Mouse (Mus musculus): ENCODE results near the gene Pitpna. TPM values are rescaled to one million over a fixed set of nuclear protein-coding genes. Genes with fewer than 3 reads are reported as not detected.

The Pitpna gene
- total RNA-seq, 4 experiments from 2014 or later, result 300 to 319 (median 307) TPM

DNA sequence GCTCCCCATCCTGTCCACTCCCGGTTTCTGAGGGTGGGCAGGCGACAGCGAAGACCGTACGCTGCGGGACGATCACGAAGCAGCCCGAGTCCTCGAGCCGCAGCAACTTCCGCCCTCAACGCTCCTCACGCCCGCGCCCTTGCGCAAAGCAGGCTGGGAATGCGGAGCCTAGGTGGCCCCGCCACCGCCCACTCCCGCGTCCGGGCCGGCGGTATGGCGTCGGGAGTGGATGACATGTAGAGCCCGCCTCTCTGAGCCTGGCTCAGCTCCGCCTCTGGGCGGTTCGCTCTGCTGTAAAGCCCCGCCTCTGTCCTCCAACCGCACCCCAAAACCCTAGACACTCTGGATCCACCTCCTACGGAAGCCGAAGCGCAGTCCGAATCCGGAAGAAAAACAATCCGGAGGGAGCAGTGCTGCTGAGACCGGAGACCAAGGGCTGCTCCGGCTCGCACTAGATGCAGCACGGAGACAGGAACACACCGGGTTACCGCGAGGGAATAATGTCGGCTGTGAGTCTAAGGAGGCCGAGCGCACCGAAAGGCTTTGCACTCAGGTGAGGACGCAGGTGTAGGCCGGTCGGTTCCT lies 42.8 kb downstream of the Pitpna start, which contains the start of gene Inpp5k:
TSS of gene Inpp5k (plus strand) at position 344 of the 585 bp plus-strand sequence.
- peak; percentile 89 to 98 for DNase-seq (ENCODE audit: low spot score in 2 of 2)

DNA sequence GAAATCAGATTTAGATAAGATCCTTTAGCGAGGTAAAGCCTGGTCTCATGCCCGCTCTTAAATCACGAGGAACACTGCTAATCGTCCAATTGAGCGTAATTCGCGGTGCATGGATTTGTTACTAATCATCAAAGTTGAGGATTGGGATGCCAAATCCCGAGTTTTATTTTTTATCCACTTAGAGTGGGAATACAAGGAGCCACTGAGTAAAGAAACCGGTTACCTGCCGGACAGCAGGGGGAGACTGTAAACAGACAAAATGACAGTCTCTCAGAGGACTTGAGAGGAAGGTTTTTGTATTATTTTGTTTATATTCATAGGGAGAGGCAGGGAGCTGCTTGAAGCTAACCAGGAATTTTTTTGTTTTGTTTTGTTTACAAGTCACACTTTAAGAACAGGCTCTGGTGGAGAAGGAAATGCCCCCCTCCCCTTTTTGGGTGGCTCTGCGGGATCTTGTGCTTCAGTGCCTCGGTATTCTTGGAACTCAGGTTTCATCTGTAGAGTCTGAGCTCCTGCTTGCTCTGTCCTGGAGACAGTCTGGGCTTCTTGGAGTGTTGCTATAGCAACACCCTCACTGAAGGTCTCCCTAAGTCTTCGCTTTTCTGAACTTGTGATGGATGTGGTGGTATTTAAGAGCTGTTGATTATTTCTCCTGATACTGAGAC lies 43.8 kb downstream of the Pitpna start:
- no peak for DNase-seq (ENCODE audit: low spot score in 2 of 2)

DNA sequence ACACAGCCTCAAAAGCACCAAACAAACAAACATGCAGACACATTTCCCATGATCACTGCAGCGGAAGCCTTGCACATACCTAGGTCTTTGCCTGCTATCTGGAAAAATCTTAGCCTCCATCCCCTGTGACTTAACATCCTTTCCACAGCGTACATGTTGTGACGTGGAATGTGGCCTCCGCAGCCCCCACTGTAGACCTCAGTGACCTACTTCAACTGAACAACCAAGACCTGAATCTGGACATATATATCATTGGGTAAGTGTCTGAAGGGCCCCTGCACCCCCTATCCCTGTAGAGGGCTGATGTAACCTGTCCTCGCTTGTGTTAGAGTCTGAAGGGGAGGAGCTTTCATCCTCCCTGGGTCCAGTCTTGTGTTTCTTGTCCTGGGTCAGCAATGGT lies 45.0 kb downstream of the Pitpna start:
- DNase-seq (ENCODE audit: low spot score in 2 of 2), result no peak

- DNase-seq (ENCODE audit: low spot score in 2 of 2), result no peak
Measured at GRCm38 (mm10) chr11:75634801-75635200, 46.9 kb downstream of the Pitpna start.

DNA sequence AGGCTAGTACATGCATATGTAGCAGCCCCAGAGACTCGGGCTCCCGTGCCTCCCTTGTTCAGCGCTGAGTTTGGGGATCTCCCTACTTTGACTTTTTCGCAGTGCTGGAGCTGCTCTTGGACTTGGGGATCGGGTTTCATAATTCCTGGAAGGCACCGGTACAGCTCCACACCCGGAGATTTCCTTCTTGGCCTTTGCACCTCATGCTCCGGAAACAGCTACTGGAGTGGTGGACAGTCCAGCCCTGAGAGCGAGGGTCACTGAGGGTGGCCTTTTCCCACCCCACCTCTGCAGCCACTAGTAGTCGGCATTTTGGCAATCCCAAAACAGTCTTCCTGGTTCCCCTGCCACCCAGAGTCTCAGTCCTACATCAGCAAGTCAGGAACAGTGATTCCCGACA lies 47.4 kb downstream of the Pitpna start:
- DNase-seq (ENCODE audit: low spot score in 2 of 2), result no peak

DNA sequence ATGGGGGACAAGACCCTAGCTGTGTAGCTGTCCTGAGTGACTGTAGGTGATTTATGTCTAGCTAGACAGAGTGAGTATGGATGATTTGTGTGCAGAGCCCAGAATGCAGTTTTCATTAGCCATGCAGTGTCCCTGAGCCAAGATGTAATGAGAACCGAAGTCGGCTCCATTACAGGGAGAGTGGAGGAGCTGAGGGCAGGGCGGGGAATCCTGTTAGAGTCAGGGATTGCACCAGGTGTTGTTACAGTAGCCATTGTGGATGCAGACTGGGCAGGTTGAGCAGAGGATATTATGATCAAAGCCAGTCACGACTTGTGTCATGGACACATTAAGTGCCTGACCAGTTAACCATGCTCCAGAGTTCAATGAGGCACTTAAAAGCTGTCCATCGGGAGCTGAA lies 55.4 kb downstream of the Pitpna start:
- no peak for DNase-seq (ENCODE audit: low spot score in 2 of 2)

GRCm38 (mm10) chr11:75644684-75645083 lies 56.8 kb downstream of the Pitpna start:
- no peak for DNase-seq (ENCODE audit: low spot score in 2 of 2)

- DNase-seq (ENCODE audit: low spot score in 2 of 2), result no peak
Measured at GRCm38 (mm10) chr11:75647681-75648211, 59.8 kb downstream of the Pitpna start.

GRCm38 (mm10) chr11:75649155-75649561 lies 61.3 kb downstream of the Pitpna start:
- no peak for DNase-seq (ENCODE audit: low spot score in 2 of 2)

DNA sequence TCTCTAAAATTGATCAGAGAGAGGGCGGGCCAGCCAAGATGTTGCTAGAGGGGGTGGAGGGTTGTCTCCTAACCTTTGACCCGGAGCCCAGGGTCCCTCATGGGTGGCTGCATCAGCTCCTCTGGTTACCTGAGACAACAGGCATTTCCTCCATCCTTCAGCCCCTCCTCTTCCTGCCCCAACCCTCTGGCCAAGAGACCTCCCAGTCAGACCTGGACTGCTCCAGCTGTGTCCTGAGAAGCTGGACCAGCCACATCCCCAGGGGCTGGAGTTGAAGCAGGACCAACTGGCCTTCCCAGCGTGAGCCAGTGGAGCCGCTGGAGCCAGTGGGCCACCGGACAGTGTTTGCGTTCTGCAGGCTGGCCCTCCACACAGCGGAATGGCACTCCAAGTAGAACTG lies 62.4 kb downstream of the Pitpna start, which contains the start of gene Myo1c:
TSS of gene Myo1c (plus strand) at position 194 of the 400 bp plus-strand sequence.
- no peak for DNase-seq (ENCODE audit: low spot score in 2 of 2)

DNA sequence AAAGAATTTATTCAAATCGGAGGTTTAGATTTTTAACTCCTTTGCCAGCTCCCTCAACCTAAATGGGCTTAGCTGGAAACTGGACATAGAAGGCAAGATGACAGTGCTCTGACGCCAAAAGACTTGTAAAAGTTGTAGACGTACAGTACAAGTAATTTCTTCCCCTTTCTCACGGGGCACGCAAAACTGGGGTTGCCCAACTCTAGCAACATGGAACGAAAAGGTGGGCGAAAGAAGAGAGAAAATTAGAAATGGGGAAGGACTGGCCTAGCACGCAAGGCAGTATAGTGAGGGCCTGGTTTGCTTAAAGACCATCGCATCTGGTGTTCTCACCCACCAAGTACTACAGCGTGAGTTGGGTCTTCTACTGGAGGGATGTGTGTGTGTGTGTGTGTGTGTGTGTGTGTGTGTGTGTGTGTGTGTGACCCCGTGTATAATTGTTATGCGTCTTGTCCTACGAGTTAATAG lies 63.1 kb downstream of the Pitpna start:
- no peak for DNase-seq (ENCODE audit: low spot score in 2 of 2)

DNA sequence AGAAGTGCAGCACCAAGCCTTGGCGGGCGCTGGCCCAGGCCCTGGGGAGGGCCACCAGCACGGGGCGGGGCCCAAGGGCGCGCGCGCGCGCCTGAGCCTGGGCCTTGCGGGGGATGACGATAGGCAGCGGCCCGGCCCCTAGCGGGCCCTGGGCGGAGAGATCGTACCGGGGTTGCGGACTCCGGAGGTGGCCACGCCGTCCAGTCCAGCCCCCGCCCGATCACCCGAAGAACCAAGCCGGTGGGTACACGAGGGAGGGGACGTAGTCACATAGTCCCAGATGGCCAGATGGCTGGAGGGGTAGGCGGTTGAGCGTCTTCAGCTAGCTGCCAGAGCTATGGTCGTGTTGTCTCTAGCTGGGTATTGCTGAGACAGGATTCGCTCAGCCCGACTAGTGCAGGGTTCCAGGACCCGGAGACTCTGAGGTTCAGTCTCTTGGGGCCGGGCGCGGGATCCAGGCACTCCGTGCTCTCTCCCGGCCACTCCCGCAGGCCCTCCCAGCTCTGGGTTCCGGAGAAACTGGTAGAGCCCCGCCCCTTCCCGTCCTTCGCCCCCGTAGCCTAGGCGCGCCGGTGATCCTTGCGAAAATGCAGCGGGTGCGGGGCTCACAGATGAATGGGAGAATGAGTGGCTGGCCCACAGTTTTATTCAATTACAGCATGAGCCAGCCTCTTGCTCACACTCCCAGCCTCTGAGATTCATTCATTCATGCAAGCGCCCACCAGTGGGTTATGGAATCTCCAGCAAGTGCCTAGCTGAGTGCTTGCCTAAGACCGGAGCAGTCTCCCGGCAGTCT lies 63.7 kb downstream of the Pitpna start:
- DNase-seq (ENCODE audit: low spot score in 2 of 2), result peak; percentile 63 to 71

DNA sequence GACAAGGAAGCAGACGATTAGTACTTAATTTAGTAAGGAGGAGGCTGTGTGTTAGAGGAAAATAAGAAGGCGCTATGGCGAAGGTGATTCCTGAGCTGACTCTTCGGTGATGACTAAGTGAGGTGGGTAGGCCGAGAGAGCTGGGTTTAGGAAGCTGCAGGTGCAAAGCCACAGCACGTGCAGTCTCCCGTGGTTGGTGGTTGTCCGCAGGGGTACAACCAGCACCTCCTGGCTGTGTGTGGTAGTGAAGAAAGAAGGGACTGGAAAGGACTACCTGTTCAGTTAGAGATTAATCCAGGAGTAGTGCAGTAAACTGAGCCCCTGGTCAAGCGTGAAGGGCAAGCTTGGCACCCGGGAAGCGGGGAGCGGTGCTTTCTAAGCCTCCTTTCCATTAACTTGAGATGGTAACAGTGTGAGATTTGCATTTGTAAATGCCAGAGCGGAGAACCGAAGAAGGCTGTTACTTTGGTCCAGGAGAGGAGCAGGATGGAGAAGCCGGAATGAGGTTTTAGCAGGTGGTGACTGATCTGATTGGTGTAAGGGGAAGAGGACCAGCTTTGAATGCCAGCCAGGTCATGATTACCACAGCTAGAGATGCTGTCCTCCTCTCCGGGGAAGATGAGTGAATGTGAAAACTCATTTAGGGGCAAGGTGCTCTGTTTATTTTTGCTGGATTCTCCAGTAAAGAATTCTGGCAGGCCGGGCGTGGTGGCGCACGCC lies 64.5 kb downstream of the Pitpna start:
- DNase-seq (ENCODE audit: low spot score in 2 of 2), result peak in 1 of 2 experiments; percentile 43

GRCm38 (mm10) chr11:75652942-75653684 lies 65.2 kb downstream of the Pitpna start:
- DNase-seq (ENCODE audit: low spot score in 2 of 2), result no peak

GRCm38 (mm10) chr11:75653781-75654470 lies 66.0 kb downstream of the Pitpna start:
- DNase-seq (ENCODE audit: low spot score in 2 of 2), result peak in 1 of 2 experiments; percentile 53

- DNase-seq (ENCODE audit: low spot score in 2 of 2), result no peak
Measured at GRCm38 (mm10) chr11:75654471-75655390, 66.8 kb downstream of the Pitpna start.

- peak in 1 of 2 experiments; percentile 54 for DNase-seq (ENCODE audit: low spot score in 2 of 2)
Measured at GRCm38 (mm10) chr11:75655621-75656545, 68.0 kb downstream of the Pitpna start.

Measured in left cerebral cortex, adult 8-10 months (tissue).